Mouse (Mus musculus) urinary bladder, postnatal 36 days (tissue): ENCODE measurements at regions not wholly inside any gene's neighbourhood (a gene's known extent, or its start where the extent isn't known, plus 50 kb on each side); places are given as distances from the start of the nearest gene placed in this dataset.

ENCODE experiments used
- DNase-seq, 2 experiments: peaks; one replicate each; pipeline ENCODE4 v3.0.0; 2022; ENCODE audit warnings: low spot score in 2 of 2, mixed read lengths in 1 of 2

DNA sequence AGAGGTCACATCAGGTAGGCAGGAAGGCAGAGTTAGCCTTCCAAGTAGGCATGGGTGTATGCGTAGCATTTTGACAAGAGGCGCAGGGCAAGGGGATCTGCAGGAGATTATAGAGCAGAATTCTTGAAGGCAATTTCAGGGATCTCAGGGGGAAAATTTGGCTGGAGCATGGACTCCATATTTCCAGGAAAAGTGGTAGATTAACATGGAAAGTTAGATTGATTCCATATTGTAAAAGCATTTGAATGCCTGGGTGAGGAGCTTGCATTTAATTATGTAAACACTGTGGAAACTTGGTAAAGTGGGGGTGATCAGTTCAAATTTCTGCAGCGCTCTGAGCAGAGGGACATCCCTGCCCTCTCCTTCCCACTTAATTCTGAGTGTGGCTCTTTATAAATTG, 146.7 kb downstream of the Pax3 start:
- no peak for DNase-seq

DNA sequence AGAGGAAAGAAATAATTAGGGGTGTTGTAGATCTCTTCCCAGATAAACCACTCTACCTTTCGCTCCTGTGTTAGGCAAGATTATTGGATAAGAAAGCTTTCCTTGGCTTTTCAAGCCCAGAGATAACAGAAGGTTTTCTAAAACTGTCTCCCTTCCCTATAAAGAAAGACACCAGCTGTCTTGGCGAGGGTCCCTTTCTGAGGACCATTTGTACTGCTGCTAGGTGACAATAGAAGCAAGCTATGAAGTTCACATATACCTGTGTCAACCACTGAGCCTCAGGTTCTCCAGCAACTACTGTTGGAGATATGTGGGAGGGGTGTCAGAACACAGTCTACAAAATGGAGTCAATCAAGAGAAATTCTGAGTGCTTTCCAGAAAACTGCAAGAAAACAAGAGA, 164.6 kb downstream of the Pax3 start:
- no peak for DNase-seq

DNA sequence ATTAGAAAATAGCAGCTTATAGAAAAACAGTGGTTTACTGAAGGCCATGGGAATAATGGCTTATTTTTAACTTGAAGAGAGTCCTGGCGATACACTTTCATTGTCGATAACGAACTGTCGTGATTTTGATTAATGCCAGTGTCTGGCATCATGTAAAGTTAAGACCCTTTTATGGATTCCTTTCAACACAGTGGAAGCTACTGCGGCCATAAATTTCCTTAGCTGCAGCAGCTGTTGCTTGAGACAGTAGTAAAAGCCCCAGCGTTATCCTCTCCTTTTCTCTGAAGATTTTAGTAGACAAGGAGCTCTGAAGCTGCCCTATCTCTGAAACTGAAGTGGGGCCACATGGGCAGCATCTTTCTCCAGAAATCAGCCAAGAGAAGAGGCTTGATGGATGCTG, 175.2 kb downstream of the Pax3 start:
- DNase-seq, result no peak

DNA sequence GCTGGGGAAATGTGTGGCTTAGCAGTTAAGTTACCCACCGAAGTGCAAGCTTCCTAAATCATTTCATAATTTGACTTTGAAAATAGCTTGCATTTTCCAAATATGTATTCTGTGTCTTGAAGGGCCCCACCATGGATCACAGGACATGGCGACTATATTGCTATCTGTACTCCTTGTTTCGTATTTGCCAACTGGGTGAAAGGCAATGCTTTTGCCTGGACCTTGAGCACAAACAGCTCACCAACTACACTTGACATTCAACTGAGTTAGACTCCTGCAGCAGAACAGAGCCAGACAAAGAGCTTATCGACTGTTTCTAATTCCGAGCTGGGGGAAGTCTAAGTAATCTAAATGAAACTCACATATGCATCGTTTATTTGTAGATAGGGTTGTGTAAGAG, 175.9 kb downstream of the Pax3 start:
- no peak for DNase-seq

DNA sequence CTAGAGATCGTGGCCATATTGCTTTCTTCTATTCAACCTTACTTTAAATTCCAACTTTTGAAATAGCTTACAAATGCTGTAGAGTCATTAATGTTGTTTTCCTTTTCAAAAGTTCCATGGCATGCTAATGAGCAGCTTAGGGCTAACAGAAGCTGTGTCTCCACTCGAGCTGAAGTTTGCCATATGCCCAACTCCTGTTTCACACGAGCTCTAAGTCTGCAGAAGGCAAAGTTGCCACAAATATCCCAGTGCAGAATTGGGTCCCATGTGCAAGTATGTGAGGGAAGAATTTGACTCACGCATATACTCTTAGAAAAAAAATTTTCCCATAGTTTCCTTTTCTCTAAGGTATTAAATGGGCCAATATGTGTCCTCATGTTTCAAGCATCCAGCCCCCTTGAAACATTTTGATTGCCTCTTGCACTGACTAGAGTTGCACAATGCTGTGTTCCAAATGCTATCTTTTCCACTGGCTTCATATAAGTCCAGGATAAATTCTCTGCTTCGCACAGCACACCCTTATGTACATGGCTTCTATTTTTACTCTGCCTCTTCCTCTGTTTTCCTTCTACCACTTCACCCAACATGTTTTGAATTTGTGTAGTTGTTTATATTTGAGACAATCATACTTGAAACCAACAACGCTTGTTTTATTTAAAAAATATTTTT, 178.9 kb downstream of the Pax3 start:
- DNase-seq, result no peak

DNA sequence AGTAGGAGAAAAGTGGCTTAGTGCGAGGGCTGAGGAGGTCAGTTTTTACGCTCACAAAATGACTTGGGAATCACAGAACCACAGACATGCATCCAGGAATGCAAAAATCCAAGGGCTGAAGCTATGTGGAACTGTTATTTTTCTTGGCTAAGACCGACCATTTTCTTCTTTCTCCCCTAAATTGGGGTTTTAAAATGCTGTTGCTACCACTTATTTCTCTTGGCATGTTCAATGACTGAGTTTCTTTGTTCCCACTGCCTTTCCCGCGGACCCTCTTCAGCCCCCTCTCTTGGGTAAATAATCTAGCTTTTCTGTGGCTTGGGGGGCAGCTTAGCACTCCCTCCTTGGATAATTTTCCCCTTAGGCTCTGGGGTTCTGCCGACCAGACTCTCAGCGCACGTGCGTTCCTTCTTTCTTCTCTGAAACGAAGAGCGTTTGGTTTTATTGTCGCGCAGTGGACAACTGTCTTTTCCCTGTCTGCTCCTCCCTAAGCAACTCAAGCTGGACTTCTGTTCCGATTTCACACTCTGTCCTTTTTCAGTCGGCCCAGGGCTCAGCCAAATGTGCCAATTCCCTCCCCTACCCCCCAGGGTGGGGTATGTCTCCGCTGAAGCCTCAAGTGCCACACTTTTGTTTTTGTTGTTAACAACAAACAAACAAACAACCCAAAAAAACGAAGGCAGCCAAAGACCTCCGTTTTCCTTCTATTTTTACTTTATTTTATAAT, 180.2 kb downstream of the Pax3 start:
- no peak for DNase-seq

DNA sequence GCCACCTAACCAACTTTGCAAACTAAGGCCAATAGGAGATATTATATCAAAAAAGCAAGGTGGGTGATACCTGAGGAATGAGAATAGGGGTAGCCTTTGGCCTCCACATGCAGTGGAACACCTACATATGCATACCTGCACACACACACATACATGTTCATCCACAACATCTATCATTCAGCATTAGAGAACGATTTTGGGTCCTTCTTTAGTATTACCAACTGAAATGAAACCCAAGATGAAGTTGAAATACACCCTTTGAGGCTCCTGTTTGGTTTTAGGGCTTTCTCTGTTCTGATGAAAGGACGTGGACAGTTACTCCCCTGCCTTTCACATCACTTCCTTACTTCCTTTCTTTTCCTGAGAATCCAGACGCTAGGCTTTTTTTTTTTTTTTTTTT, 180.9 kb downstream of the Pax3 start:
- DNase-seq, result no peak

DNA sequence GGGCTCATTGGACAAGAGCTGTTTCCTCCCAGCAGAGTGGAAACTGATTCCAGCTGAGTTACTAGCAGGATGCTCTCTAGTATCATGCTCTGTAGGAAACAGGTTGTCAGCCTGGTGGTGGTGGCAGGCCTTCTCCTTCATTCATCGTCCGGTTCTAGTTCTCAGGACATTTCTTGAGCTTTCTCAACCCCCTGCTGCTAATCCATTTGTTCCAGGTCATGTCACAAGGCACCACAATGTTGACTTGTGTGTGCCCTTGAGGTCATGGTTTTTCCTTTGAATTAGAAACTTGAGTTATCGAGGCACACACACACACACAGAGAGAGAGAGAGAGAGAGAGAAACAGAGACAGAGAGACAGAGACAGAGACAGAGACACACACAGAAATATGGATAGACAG, 183.5 kb downstream of the Pax3 start:
- no peak for DNase-seq

DNA sequence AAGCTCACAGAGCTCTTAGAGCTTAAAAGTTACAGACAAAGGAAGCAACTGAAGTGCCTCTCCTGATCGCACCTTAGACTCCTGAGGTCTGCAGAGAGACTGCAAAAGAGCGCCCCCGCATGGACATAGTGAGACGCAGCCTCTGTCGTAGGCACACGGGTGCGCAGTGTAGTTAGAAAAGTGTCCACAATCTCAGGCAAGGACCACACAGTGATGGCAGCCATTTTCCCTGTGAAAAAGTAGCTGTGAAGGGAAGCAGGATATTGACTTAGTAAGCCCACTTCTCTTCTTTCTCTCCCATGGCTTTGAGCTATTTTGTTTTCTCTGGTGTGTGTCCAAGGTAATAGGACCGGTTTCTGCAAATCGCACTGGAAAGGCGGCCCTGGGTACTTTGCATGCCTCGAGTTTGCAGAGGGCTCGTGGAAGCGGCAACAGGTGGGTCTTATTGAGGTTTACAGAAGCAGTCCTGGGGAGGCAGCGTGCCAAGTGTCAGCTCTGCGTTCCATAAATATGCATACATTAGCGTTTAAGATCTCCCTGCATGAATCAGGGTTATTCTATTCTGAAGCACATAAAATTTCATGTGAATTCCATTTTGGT, 188.0 kb downstream of the Pax3 start:
- DNase-seq, result peak; percentile 3 to 4

DNA sequence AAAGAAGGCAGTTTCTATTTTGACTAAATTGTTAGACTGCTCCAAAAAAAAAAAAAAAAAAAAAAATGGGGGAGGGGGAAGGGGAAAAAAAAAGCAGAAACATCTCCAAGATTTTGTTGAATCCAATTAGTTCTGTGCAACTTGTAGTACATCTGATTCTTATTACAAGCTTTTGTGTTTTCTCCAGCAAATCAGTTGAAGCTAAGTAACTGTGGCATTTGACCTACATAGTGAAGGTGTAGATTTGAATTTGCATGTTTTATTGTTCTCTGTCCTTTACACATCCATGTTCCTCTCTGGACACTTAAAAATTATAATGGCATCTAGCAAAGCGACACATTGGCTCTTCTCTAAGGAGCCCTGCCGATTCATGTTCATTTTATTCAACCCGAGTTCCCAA, 192.6 kb downstream of the Pax3 start:
- DNase-seq, result no peak

DNA sequence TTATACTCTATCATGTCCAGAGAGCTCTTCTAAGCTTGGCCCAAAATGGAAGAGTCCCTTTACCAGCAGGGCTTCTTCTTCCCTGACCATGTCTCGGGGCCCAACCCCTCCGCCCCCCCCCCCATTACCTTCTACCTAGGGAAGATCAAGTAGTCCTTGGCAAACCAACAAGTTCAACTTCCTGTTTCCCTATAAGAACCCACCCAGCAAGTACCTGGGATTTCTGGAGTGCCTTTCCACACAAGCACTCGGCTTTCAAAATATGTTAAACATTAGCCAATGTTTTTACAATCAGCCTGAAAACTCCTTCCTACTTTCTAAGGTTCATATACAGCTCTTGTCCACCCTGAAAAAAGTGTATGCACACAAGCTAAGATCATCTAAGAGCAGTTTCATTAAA, 198.2 kb downstream of the Pax3 start:
- DNase-seq, result no peak

DNA sequence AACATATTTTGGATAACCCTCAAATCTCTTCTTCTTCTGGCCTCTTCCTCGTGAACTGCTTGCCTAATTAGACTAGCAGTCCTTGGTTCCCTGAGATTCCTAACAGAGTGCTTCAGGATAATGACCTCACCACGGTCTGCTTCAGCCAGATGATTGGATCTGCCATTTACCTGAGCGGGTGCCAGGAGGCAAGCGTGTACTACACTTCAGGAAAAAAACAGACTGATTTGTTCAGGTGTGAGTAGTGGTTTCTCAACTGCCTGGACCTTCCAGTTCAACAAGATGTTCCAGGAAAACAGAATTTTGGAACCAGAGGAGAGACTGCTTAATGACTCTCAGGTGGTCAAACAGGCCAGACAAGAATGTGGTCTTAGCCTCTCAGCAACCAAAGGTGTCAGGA, 215.4 kb downstream of the Pax3 start:
- no peak for DNase-seq

DNA sequence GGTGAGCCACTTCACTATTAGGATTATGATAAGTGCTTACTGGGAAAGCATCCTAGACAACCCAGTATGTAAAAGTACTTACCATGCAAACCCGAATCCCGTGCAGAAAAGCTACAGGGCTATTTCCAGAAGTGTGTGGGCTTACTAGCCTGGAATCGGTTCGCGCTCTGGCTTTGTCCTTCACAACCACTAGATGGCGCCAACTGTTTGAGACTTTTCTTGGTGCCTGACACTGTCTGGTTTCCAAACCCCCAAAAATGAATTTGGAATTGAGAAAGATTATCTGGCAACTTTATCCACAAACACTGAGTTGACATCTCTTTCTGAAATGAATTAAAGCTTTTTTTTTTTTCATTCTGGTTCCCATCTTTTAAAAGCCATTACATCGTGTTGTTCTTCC, 218.2 kb downstream of the Pax3 start:
- peak; percentile 23 to 47 for DNase-seq

DNA sequence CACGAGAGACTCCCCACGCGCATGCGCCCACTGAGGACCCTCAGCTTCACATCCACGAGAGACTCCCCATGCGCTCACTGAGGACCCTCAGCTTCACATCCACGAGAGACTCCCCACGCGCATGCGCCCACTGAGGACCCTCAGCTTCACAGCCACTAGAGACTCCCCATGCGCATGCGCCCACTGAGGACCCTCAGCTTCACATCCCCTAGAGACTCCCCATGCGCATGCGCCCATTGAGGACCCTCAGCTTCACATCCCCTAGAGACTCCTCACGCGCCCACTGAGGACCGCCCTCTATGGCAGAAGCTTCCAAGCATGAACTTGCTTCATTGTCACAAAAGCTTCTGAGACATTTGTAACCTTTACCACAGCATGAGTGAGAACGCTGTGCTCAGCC, 221.0 kb downstream of the Pax3 start:
- DNase-seq, result no peak

DNA sequence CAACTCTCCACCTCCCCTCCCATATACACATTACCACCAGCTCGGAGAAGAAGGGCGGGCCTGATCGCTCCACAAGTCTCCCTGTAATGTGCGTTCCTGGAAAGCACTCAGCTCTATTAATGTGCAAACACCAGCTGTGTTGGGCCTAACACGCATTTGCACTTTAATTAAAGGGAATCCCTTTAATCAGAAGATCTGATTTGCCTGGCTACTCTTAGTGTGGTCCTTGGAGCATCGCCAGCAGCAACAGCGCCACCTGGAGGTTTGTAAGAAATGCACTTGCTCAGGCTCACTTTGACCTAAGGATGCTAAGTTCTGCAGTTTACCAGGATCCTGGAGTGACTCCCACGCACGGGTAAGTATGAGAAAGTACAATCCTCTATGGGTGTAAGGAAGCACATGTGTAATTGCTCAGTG, 224.6 kb downstream of the Pax3 start:
- peak; percentile 21 to 34 for DNase-seq

DNA sequence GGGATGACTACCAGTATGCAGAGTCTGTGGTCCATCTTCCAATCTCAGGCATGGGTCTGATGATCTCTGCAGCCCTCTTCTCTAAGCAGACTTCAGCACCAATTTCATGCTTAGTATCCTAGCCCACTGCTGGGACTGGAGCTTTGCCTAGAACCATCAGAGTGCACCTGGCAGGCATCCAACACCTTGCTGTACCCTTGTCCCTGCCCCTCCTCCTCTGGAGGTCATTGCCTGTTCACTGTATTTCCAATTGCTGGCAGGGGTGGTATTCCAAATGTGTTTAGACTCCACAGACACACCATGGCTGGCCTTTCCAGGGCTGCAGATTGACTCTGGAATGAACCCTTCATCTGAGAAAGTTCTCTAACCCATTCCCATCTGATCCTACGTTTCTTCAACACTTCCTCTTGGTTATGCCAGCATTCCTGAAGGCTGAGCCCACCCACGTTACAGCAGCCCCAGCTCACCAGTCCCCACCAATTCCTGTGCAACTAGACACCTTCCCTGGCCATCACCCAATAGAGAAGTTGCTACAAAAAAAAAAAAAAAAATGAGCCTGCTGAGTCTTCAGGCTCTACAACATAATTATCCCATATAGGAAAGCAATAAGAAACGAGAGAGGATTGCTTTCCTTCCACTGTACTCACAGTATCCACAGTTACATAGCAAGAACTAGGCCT, 232.1 kb downstream of the Pax3 start:
- no peak for DNase-seq

DNA sequence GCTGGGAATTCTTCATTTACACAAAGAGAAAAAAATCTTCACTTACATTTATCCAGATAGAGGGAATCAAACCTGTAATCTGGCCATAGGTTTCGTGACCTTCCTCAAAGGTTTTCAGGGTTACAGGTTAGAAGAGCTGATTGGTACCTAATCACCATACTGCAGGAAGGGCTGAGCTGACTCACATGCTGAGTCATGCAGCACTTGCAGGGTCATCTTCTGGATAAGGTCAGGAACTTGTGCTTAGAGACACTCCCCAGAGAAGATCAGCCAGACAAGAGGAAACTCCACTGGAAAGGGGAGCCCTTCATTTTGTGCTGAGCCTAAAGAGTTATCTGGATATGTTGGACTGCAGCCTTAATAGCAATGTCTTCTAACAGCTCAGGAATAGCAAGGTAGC, 237.6 kb downstream of the Pax3 start:
- no peak for DNase-seq

DNA sequence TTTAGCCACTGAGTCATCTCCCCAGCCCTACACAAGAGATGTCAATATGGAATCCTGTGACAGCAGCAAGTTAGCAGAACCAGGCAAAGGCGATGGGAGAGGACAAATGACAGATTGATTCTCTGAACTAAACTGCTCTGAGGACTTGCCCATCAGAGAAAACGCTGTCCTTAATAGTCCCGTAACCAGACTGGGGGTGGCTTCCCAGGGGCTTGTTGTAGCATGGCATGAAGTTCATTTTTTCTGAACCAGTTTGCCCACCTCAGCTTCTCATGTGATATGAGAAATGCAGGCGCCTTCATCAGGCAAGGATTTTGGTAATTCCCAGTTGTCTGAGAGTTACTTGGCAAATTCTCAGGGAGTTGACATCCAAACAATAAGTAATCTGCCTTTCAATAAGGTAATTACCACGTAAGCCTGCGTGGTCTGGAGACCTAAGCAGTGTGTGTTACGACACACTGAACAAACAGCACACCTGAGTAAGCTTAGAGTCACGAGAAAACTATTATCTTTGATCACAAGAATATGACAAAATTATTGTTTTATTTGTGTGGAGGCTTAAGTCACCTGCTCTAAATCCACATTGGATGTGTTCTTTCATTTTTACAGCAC, 239.7 kb downstream of the Pax3 start:
- DNase-seq, result no peak

DNA sequence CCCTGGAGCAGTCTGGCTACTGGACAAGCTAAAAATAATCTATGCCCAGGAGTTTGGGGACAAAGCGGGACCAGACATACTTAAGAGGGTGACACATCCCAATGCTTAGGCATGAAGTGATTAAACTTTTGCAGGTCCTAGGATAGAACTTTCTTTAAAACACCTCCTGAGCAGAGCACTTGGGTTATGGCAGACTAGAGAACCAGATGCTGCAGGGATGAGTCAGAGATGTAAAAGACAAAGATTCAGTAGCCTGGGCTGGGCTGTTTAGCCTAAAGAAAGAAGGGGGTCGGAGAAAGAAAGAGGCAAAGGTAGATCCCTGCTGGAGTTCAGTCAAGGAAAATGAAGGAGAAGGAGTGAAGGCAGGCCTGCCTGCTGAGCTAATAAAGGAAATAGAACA, 249.0 kb downstream of the Pax3 start:
- DNase-seq, result no peak

DNA sequence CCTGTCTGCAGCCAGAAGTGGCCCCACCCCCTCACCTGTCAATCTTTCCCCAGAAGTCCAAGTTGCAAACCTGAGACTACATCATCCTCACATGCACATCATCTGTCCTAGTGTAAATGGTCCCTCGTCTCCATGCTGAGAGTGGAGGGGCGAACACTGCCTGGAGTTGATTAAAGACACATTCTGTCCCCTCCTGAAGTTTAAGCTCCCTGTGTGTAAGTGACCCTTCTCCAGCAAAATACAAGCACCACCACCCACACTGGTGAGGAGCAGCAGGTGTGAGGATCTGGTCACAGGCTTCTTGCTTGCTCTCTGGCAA, 252.6 kb downstream of the Pax3 start:
- no peak for DNase-seq

DNA sequence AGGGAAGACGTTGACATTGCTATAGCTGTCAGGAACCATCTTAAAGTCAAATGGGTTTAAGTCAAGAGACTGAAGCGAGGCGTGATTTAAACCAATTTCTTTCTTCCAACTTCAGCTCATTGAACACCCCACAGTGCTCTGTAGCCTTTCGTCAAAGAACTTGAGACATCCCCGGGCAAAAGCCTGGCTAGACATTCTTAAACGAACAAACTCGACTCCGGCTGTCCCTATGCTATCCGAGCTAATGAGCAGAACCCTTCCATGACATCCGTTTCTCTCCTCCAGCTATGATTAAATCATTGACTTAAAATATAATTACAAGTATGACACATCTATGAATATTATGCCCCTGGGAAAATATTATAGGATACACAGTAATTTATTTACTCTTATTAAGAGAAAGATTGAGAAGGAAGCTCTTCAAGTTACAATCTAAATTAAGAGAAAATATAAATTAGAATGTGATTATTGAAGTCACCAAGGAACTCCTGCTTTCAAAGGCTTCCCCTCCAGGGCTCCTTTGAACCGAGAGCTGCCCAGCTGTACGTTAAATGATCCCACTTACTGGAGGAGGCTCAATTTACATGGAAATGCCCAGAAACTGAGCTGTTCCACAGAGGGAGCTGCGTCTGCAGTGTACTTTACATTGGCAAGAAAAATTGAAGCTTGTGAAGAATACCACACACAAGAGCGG, 253.2 kb downstream of the Pax3 start:
- DNase-seq, result no peak

DNA sequence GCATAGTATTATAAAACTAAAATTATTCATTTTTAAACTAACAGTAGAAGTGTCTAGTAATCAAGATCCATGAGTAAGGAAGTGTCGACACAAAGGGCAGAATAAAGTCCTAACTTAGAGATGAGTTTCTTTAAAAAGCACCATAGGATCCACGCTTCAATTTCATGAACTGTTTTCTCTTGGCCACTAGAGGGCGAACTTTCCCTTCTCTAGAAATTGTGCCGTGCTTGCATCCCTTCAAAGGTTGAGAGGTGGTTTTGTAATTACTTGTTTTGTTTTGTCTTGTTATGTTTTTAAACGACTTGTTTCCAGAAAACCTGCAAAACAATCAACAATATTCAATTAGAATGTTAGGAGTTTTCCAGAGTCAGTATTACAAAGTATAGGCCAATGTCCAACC, 253.8 kb downstream of the Pax3 start:
- no peak for DNase-seq
